Mouse (Mus musculus) forebrain, embryonic 13.5 days (tissue): Measurements from ENCODE around the gene Olfr1303. TPM values are rescaled to one million over a fixed set of nuclear protein-coding genes. Genes with fewer than 3 reads are reported as not detected.

Experiments used
- ATAC-seq: fragments of 200-750 bp; cut with Nextera tagmentation; 2 replicates; pipeline ENCODE4 v1.8.0; 2017
- H3K27ac ChIP-seq: fragments of 300-500 bp; sonication (generic); 2 replicates; pipeline ENCODE4 v1.5.1; 2015; ENCODE audit warnings: inconsistent platforms, mild to moderate bottlenecking, moderate library complexity
- H3K27me3 ChIP-seq: fragments of 300-500 bp; sonication (generic); 2 replicates; pipeline ENCODE4 v1.6.1; 2015; ENCODE audit warnings: mild to moderate bottlenecking, inconsistent platforms
- H3K36me3 ChIP-seq: fragments of 300-500 bp; sonication (generic); 2 replicates; pipeline ENCODE4 v1.6.1; 2015; ENCODE audit warnings: mild to moderate bottlenecking, inconsistent platforms; ENCODE audit not compliant: poor library complexity, severe bottlenecking
- H3K4me1 ChIP-seq: fragments of 300-500 bp; sonication (generic); 2 replicates; pipeline ENCODE4 v1.6.1; 2015; ENCODE audit warnings: inconsistent platforms
- H3K4me2 ChIP-seq: fragments of 300-500 bp; sonication (generic); 2 replicates; pipeline ENCODE4 v1.6.1; 2015; ENCODE audit warnings: inconsistent platforms, mild to moderate bottlenecking, moderate library complexity
- H3K4me3 ChIP-seq: fragments of 300-500 bp; sonication (generic); 2 replicates; pipeline ENCODE4 v1.5.1; 2015; ENCODE audit warnings: mild to moderate bottlenecking, inconsistent platforms
- H3K9ac ChIP-seq: fragments of 300-500 bp; sonication (generic); 2 replicates; pipeline ENCODE4 v1.6.1; 2015; ENCODE audit warnings: mild to moderate bottlenecking, inconsistent platforms
- H3K9me3 ChIP-seq: fragments of 300-500 bp; sonication (generic); replicated peaks from 2 replicates; pipeline ENCODE4 v1.6.1; 2016; ENCODE audit warnings: inconsistent platforms
- WGBS: fragments of 180-500 bp; shearing (Covaris S2); methylation state at CpG from one replicate; pipeline ENCODE4 v1.1.7; 2015; 5-methylcytosine and 5-hydroxymethylcytosine counted together
- polyA plus RNA-seq: library from polyadenylated mRNA; unstranded; fragments of >200 nt; fragmentation: Nextera tagmentation; extraction: Ambion mirVana; gene quantifications from 2 replicates; pipeline ENCODE4 v1.2.1, GENCODE M21; 2015

Gene Olfr1303
- polyA plus RNA-seq = not detected in 2 replicates

- no peak within 1 kb of the TSS for H3K27ac ChIP-seq
- no peaks in the 10 kb centered on the region for H3K27me3 ChIP-seq
- no peak within 1 kb of the TSS for H3K4me2 ChIP-seq
- ATAC-seq = no peak
- no peak within 1 kb of the TSS for H3K9ac ChIP-seq
- H3K4me1 ChIP-seq = no peaks in the 10 kb centered on the region
- no peaks in the 10 kb centered on the region for H3K36me3 ChIP-seq
- H3K4me3 ChIP-seq = no peak within 1 kb of the TSS
- no peaks in the 10 kb centered on the region for H3K9me3 ChIP-seq
- WGBS = 84% methylated on average over 2 of the region's 2 CpGs
Observed at GRCm38 (mm10) chr2:111820240-111820639, at the start of gene Olfr1303. TSS of gene Olfr1303 (minus strand) at chr2:111820340.

GRCm38 (mm10) chr2:111812936-111813335 lies 7.2 kb downstream of the Olfr1303 start:
- Histone ChIP-seq H3K27me3 (no peaks in the 10 kb centered on the region), H3K4me1 (no peaks in the 10 kb centered on the region), H3K4me2 (no peak overlapping the region), H3K9ac (no peak overlapping the region), H3K36me3 (no peaks in the 10 kb centered on the region), H3K9me3 (no peaks in the 10 kb centered on the region; the same call in 1 of the 2 replicates), H3K4me3 (no peak overlapping the region), H3K27ac (no peak overlapping the region)
- ATAC-seq = no peak

GRCm38 (mm10) chr2:111777129-111777528 lies 43.0 kb downstream of the Olfr1303 start, which contains the start of gene Olfr1302:
TSS of gene Olfr1302 (plus strand) at chr2:111777429.
- Histone ChIP-seq H3K36me3 (no peaks in the 10 kb centered on the region), H3K4me2 (no peak within 1 kb of the TSS), H3K4me1 (no peaks in the 10 kb centered on the region), H3K9me3 (no peaks in the 10 kb centered on the region), H3K27me3 (no peaks in the 10 kb centered on the region), H3K4me3 (no peak within 1 kb of the TSS), H3K9ac (no peak within 1 kb of the TSS), H3K27ac (no peak within 1 kb of the TSS)
- no peak for ATAC-seq
- 80% methylated on average over 2 of the region's 2 CpGs for WGBS

Other genes with a start within 250 kb of the Olfr1303 start
- gene Olfr1297, start 193.8 kb downstream of the Olfr1303 start, polyA plus RNA-seq = not detected in 2 replicates
- gene Olfr1298, start 171.1 kb downstream of the Olfr1303 start, polyA plus RNA-seq = not detected in 2 replicates
- gene Olfr1299, start 158.9 kb downstream of the Olfr1303 start, polyA plus RNA-seq = not detected in 2 replicates
- gene Olfr1301, start 69.3 kb downstream of the Olfr1303 start, polyA plus RNA-seq = not detected in 2 replicates
- gene Olfr1302, start 42.9 kb downstream of the Olfr1303 start, polyA plus RNA-seq = not detected in 2 replicates
- not detected in 2 replicates for gene Olfr1305, start 56.8 kb upstream of the Olfr1303 start, polyA plus RNA-seq
- gene Olfr1306, start 95.9 kb upstream of the Olfr1303 start, polyA plus RNA-seq = not detected in 2 replicates
- gene Olfr1307, start 129.1 kb upstream of the Olfr1303 start, polyA plus RNA-seq = 0.01 TPM in 2 replicates
- not detected in 2 replicates for gene Olfr1308, start 144.6 kb upstream of the Olfr1303 start, polyA plus RNA-seq
- gene Olfr1309, start 169.9 kb upstream of the Olfr1303 start, polyA plus RNA-seq = not detected in 2 replicates
- not detected in 2 replicates for gene Olfr1310, start 192.4 kb upstream of the Olfr1303 start, polyA plus RNA-seq
- not detected in 2 replicates for gene Olfr1311, start 204.1 kb upstream of the Olfr1303 start, polyA plus RNA-seq
- gene Olfr1312, start 229.9 kb upstream of the Olfr1303 start, polyA plus RNA-seq = not detected in 2 replicates